Mouse (Mus musculus) cerebral cortex, adult 2 months (tissue): Measurements from ENCODE around the gene Jmjd1c.

Source experiments
- WGBS: fragments of 180-500 bp; shearing (Covaris S2); methylation state at CpG from one replicate; pipeline ENCODE4 v1.1.7; 2018; 5-methylcytosine and 5-hydroxymethylcytosine counted together

Gene Jmjd1c

DNA sequence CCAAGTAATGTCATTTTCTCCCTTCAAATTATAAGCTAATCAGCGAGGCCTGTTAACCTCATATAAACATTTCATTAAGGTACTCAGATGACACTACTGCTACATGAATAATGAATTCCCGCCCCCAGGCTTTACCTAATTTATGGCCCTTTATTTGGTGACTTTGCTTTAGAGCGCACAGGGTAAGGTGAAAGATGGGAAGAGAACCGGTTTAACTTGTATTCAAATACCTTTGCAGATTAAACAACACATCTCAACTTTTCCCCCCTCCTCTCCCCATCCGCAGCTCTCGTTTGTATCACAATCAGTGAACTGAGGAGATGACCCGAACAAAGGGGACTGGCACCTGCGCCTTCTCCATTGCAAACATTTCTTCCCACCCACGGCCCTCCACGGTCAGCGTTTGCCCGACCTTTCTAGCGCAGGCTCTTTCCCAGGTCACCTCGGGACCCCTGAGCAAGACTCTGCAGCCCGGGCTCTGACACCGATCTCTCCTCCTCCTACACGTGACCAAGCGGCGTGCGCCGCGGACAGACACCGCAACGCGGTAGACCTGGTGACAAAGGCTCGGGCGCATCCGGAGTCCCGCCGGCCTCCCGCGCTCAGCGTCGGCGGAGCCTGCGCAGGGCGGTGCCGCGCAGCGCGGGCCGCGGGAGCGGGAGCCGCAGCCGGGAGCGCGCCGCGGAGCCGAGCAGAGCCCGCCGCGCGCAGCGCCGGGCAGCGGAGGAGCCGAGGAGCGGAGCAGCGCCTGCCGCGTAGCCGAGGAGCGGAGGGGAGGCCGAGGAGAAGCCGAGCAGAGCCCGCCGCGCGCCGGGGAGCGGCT, at the start of gene Jmjd1c:
Gene Jmjd1c (plus strand): TSS at position 328 of the 823 bp plus-strand sequence.
- 1% methylated on average over 73 of the region's 73 CpGs for WGBS

DNA sequence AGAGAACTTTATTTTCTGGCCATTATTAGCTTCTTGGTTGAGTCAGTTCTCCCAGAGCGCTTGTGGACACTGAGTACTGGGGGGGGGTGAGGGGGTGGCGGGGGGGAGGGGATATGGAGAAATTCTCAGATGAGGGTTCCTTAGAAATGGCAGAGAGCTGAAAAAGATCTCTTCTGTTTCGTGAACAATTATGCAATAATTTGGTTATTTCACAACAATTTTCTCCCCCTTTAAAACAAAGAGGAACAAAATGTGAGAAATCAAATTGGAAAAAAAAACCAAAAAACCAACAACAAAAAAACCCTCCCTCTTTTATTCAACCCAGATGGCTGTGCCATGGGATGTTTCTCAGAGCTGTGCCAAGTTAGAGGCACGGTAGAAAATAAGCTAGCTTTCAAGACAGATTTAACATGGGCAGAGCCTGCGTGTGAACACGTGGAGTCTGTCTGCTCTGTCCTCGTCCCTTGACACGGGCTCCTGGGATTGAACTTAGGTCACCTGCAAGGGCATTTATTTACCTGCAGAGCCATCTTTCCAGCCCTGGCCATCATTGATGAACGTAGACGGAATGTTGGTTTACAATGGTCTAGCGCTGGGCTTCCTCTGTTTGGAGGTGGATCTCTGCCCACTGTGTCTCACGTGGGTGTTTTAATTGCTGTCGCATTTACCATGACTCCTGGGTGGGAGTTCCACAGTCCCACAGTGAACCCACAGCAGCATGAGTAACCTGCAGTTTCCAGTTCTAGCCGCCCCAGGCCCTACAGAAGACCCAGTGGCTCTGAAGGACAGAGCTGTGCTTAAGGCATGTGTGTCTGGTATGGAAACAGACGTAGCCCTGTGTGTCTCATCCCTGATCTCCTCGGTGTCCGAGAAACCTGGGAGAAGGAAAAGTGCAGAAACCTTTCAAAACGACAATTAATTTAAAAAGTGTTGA, 47.9 kb upstream of the Jmjd1c start:
- 52% methylated on average over 18 of the region's 18 CpGs for WGBS

DNA sequence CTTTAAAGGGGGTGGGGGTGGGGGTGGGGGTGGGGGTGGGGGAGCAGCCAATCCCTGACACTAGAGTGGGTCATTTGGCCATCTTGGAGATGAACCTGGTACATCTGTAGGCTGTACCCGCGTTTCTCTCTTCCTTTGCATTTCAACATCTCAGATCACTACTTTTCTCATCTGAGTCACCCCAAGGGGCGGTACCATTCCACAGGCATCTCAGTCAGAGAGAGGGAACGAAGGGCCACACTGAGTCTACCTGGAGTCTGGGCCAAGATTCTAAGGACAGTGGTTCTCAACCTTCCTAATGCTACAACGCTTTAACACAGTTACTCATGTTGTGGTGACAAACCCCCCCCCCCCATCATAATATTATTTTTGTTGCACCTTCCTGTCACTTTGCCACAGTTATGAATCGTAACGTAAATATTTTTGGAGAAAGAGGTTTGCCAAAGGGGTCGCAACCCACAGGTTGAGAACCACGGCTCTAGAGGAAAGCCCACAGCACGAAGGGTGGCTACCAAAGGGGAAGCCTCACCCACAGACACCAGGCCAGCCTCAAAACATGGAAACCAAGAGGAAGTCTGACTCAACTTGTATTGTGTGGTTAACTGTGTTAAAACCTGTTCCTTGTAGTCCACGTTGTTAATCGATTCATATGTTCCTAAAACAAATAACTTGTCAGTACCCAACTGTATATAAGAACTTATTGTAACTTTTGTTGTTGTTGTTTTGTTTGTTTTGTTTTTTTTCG, 46.9 kb upstream of the Jmjd1c start:
- WGBS, result 80% methylated on average over 13 of the region's 13 CpGs

DNA sequence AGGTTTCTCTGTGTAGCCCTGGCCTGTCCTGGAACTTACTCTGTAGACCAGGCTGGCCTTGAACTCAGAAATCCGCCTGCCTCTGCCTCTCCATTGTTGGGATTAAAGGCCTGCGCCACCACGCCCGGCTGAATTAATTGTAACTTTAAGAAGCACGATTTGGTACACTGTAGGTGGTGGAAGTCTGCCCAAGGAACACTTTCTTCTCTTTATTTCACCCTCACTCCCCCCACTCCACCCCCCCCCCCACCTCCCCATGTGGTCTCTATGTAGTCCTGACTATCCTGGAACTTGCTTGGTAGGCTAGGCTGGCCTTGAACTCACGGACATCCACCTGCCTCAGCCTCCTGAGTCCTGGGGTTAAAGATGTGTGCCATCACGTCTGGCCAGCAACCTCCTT, 46.3 kb upstream of the Jmjd1c start:
- WGBS, result 94% methylated on average over 7 of the region's 7 CpGs

DNA sequence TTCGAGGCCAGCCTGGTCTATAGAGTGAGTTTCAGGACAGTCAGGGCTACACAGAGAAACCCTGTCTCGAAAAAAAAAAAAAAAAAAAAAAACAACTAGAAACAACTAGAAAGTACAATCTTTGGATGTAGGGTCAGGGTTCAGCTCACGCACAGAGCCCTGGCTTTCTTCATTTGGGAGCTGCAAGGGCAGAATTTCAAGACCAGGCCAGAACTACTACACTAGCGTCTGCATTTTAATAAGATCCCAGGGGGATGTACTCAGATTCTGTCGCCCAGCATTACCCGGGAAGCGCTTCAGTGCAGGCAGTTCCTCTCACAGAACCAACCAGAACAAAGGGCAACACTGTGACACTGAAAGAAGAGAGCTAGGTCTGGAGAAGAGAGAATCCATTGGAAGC, 45.2 kb upstream of the Jmjd1c start:
- 50% methylated on average over 7 of the region's 7 CpGs for WGBS

DNA sequence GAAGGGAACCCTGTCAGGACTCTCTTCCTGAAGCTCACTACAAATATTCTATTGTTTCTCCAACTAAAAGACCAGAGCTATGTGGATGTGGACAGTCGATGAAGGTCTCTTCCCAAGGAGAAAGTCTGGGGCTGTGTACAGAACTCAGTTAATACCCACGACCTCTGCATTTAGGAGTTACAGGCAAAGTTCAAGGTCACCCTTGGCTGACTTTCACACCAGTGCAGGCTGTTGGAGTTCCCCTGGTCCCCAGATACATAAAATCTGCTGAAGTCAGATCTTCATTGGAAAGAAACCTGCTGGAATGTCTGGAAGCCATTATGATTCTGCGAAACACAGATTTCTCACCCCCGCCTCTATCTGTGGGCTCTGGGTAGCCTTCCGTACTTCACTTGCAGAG, 44.5 kb upstream of the Jmjd1c start:
- WGBS, result 78% methylated on average over 5 of the region's 5 CpGs

DNA sequence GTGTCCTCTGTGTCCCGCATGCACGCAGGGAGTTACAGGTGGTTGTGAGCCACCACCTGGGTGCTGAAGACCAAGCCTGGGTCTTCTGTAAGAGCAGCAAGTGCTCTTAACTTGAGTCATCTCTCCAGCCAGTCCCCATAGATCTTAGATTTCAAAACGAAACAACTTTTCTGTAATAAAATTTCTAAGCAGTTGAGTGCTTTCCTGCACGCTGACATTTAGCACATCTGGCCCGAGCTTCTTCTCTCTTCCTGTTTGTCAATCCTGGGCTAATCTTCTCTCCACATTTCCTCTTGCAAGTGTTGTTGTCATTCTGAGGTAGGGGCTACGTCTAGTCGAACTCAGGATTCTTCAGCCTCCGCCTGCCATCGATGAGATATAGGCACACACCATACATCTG, 43.5 kb upstream of the Jmjd1c start:
- WGBS, result 77% methylated on average over 9 of the region's 9 CpGs

DNA sequence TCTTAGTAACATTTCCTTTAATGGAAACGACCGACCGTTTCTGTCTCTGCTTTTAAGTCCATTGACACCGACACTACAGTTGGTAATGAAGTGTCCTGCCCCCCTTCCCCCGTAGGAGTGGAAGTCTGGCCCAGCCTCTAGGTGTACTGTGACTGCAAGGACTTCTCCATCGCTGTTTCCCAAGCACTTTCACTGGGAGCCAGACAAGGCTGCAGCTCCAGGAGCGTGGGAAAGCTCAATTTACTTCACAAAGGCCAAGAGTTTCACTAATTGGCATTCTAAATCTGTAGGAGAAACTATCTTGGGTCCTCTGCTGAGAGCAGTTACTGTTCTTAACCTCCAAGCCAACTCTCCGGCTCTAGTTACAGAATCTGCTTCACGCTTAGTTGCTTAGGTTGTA, 42.5 kb upstream of the Jmjd1c start:
- 25% methylated on average over 9 of the region's 9 CpGs for WGBS

DNA sequence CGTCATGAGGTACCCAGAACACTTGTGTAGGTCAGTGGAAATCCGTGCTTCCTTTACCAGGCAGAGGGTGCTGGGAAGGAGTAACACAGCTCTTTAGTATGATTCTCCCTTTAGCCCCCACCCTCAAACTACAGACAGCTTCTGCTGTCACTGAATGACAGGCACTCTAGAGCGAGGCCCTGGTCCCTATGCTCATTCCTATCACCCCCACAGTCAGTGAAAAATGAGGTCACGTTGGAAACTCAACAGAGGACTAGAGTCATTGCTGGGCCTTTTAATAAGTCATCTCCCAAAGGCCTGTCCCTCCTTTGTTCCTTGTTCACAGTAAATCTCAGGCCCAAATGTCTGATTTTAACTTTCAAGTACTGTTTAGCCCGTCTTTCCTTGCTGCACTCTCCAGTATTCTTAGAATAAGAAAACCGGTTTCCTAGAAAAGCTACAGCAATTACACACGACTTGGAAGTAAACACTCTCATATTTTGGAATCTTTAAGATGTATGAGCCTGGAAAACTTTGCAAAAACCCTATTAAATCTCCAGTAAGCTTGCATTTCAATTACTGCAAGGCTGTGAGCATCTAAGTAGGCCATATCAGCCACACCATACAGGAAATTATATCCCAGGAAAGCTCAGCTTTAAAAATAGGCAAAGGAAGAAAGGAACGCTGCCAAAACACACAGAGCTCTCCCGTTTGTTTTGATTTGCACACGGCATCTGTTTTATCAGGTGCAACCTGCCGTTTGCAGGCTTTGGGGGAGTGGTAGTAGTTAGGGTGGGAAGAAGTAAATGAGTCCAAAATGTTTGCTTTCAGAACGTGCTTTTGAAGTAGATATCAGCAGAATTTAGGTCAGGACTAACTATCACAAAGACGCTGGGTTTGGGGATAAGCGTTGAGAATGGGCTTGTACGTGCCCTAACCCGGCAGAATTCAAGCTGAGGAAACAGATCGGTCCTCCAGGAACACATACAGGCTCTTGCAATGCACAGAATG, 39.8 kb upstream of the Jmjd1c start:
- 20% methylated on average over 17 of the region's 17 CpGs for WGBS

DNA sequence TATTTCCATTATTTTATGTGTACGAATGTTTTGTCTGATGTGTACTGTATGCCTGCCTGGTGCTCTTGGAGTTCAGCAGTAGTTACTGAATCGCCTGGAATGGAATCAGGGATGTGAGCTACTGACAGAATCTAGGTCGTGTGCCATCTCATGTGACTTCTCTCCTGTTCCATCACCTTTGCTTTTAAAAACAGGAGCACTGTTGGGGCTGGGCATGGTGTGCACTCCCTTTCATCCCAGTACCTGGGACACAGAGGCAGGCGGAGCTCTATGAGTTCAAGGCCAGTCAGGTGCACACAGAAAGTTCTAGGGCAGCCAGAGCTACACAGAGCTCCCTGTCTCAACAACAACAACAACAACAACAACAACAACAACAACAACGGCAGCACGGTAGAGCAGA, 38.2 kb upstream of the Jmjd1c start:
- WGBS, result 75% methylated on average over 6 of the region's 6 CpGs

DNA sequence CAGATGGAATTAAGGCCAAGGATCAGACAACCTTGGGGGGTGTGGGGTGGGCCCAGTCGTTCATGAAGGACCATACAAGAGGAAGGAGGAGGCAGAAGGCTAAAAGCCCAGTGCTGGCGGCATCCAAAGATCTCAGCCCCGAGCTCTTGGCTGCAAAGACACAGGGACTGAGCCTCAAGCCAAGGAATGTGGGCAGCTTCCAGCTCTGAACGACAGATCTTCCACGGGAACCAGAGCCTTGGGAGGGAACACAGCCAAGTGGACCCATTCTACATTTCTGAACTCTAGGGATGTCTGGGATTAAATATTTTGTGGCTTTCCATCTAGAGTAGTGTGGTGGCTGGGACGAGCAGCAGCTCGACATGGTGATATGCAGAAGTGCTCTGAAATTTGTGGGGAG, 37.6 kb upstream of the Jmjd1c start:
- WGBS, result 21% methylated on average over 7 of the region's 7 CpGs

DNA sequence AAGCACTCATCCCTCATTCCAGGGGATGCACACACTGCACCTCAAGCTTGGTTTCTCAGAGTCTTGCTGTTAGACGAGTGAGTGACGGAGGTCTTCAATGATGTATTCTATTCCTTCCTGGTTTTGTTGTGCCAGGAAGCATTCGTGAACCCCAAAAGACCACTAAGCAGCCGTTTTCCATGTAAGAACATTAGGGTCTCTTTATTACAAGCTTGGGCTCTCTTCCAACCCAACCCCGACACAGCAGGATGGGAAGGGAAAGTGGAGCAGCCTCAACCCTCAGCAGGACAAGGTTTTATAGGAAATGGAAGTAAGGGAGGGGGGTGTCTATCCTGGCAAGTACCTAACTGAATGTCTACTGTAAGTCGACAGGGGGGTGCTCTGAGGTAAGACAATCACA, 37.2 kb upstream of the Jmjd1c start:
- 42% methylated on average over 6 of the region's 6 CpGs for WGBS

DNA sequence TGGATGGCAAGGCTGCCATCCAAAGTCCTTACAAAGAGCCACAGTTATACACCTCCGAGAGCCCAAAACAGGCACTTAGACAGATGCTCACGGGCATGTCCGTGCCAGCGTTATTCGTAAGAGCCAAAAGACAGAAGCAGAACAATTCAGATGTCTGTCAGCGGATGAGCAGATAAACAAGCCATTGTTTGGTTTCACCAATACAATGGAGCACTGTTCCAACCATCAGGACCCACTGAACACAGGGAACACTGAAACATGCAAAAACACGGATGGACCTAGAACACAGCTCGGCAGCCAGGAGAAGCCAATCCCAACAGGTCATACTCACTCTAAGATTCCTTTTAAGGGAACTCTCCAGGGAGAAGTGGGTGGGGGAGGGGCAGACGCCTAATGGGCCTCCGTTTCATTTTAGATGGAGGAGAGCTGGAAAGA, 34.5 kb upstream of the Jmjd1c start:
- 27% methylated on average over 10 of the region's 10 CpGs for WGBS

DNA sequence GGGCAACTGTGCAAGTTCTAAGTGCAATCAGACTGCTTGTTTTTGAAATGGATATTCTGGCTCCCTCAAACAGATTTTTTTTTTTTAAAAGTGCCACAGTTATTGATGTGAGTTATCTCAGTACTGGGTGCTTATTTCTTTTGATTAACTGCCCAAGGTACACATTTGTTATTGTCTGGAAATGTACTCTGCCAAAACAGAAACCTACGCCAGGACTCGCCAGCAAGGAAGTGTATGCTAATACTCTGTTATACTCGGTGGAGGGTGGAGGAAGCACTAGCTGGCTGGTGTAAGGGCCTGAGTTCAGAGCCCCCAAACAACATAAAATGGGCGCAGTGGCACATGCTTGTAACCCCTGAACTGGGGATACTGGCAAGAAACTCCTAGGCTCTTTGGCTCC, 34.1 kb upstream of the Jmjd1c start:
- 48% methylated on average over 4 of the region's 4 CpGs for WGBS

DNA sequence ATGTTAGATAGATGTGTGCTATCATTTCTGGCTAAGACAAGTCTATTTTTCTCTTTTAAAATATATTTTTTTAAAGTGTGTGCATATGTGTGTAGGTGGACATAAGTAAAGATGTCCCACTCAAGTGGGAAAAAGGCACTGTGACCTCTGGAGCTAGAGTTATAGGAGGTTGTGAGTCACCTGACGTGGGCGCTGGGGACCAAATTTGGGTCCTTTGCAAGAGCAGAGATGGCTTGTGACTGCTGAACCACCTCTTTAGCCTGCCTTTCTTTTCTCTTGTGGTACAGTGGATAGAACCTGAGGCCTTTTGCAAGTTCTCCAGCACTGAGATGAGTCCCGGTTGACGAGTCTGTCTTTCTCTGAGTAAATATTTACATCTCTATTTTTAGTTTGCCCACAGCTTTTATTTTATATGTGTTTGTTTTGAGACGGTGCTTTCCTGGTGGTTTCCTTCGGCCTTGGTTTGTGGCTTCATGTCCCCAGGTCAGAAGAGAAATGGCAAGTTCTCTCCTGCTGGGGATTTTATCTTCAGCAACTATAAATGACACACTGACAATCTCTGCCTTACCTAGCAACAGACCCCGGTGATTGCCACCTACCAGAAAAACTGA, 30.5 kb upstream of the Jmjd1c start:
- 55% methylated on average over 7 of the region's 7 CpGs for WGBS

DNA sequence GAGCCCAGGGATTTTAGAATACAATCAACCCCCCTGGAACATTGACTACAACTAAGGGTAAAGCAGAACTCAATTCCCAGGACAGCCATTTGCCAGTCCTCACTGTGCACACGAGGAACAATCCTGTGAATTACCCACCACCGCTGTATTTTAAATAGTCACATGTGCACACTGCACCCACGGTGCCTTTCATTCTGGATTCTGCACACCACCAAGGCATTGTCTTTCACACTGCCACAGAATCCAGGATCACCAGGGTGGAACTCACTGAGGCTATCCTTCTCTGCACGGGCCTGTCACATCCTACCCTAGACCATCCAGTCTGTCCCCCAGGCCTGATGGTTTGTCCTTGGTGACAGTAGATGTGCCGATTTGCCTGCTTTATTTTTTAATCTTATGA, 30.0 kb upstream of the Jmjd1c start:
- 42% methylated on average over 5 of the region's 5 CpGs for WGBS

DNA sequence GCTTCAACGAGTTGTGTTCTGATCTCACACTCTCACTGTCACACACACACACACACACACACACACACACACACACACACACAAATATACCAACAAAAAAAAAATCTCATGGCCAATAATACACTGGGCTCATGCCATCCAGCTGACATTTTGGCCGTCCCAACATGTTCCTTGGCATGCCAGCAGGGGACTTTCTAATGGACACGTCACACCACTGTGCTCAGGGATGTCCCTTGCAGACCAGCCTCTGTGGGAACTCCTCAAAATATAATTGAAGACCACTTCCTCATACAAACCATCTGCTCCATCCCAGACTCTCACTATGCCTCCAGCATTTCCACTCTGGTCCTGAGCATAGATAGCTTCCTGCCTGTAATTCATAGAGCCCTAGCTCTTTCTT, 29.5 kb upstream of the Jmjd1c start:
- 70% methylated on average over 3 of the region's 3 CpGs for WGBS

DNA sequence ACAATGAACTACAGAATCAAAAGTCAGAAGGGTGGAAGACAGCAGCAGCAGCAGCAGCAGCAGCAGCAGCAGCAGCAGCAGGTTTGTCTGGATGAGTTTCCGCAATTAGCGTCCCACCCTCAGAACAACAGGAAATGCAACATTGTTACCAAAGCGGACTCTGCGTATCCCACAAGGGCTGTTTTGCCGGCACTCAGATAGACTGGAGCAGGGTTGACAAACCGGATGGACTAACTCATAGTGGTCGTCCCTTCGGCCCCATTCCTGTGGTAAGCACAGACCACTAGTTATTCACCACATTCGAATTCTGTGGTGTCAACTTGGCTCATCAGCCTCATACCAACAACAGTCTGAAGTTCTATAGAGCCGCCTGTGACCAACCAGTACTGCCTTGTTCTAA, 26.9 kb upstream of the Jmjd1c start:
- WGBS, result 78% methylated on average over 10 of the region's 10 CpGs

DNA sequence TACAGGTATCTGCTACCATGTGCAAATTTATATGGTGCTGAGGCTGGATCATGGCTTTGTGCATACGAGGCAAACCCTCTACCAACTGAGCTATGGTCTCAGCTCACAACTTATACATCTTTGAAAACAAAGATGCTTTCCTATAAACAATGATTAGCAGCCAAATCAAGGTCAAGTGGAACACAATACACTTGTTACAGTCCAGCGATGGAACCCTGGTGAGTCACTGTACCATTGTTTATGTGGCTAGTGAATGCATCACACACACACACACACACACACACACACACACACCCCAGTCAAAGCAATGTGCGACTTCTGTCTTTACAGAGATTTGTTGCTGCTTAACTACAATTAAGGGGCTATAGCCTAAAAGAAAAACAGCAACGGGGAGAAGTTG, 24.5 kb upstream of the Jmjd1c start:
- WGBS, result 44% methylated on average over 4 of the region's 4 CpGs

DNA sequence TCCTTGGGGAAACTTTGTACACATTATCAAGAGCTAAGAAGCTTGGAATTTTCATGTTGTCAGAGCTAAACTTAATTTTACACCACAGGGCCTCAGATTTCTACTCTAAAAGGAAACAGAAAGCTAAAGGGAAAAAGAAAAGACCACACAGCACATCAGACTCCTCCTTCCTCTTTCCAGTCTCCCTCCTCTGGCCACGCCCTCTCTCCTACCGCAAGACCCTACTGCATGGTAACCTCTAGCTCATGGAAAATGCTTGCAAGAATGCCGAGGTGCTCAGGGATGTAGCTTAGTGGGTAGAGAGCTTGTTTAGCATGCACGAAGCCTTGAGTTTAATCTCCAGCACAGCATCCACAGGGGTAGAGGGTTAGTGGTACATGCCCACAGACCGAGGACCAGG, 24.0 kb upstream of the Jmjd1c start:
- WGBS, result 70% methylated on average over 5 of the region's 5 CpGs
